Mouse (Mus musculus) limb, embryonic 14.5 days (tissue): ENCODE measurements around the gene Slc36a1. TPM values are rescaled to one million over a fixed set of nuclear protein-coding genes. Genes with fewer than 3 reads are reported as not detected.

Source experiments
- ATAC-seq: fragments of 200-750 bp; cut with Nextera tagmentation; 2 replicates; pipeline ENCODE4 v1.8.0; 2017; ENCODE audit warnings: low read depth, moderate number of reproducible peaks, moderate TSS enrichment; ENCODE audit not compliant: low FRiP score
- DNase-seq: peaks from one replicate; pipeline ENCODE4 v3.0.0-alpha.2; 2015; ENCODE audit warnings: low spot score
- H3K27ac ChIP-seq: fragments of 300-500 bp; sonication (generic); replicated peaks from 2 replicates; pipeline ENCODE4 v1.5.1; 2014; ENCODE audit warnings: low read depth, mild to moderate bottlenecking, low read length, moderate library complexity, mixed read lengths
- H3K27me3 ChIP-seq: fragments of 300-500 bp; sonication (generic); 2 replicates; pipeline ENCODE4 v1.6.1; 2014; ENCODE audit warnings: low read length, mixed read lengths; ENCODE audit not compliant: control insufficient read depth, insufficient read depth
- H3K36me3 ChIP-seq: fragments of 300-500 bp; sonication (generic); 2 replicates; pipeline ENCODE4 v1.6.1; 2014; ENCODE audit warnings: mild to moderate bottlenecking, low read length, moderate library complexity, mixed read lengths; ENCODE audit not compliant: control insufficient read depth, insufficient read depth
- H3K4me1 ChIP-seq: fragments of 300-500 bp; sonication (generic); 2 replicates; pipeline ENCODE4 v1.6.1; 2014; ENCODE audit warnings: antibody characterized with exemption, low read length, mixed read lengths; ENCODE audit not compliant: control insufficient read depth, insufficient read depth
- H3K4me2 ChIP-seq: fragments of 300-500 bp; sonication (generic); replicated peaks from 2 replicates; pipeline ENCODE4 v1.6.1; 2014; ENCODE audit warnings: low read depth, mild to moderate bottlenecking, low read length, moderate library complexity; ENCODE audit not compliant: severe bottlenecking
- H3K4me3 ChIP-seq: fragments of 300-500 bp; sonication (generic); replicated peaks from 2 replicates; pipeline ENCODE4 v1.5.1; 2014; ENCODE audit warnings: low read length
- H3K9ac ChIP-seq: fragments of 300-500 bp; sonication (generic); 2 replicates; pipeline ENCODE4 v1.6.1; 2014; ENCODE audit warnings: mild to moderate bottlenecking, low read depth, low read length, moderate library complexity; ENCODE audit not compliant: severe bottlenecking
- H3K9me3 ChIP-seq: fragments of 300-500 bp; sonication (generic); 2 replicates; pipeline ENCODE4 v1.6.1; 2016; ENCODE audit warnings: low read length; ENCODE audit not compliant: control insufficient read depth
- POLR2A ChIP-seq: fragments of 200-500 bp; IDR thresholded peaks from 2 replicates; pipeline ENCODE4 v1.8.0; 2012; ENCODE audit warnings: inconsistent platforms, mild to moderate bottlenecking, moderate library complexity, borderline replicate concordance; ENCODE audit not compliant: insufficient read depth, insufficient read length; ENCODE audit errors: extremely low read depth
- WGBS: fragments of 180-500 bp; shearing (Covaris S2); extraction: QIAGEN DNeasy Blood & Tissue Kit; methylation state at CpG from one replicate; pipeline ENCODE4 v1.1.7; 2014; 5-methylcytosine and 5-hydroxymethylcytosine counted together
- polyA plus RNA-seq, 2 experiments: library from polyadenylated mRNA; depleted of rRNA in 1 of 2; stranded (reverse) in 1 of 2; unstranded in 1 of 2; fragments of >200 nt; fragmentation: Nextera tagmentation in 1 of 2; extraction: Ambion mirVana in 1 of 2; gene quantifications; 2 replicates each; pipeline versions ENCODE4 v1.2.1 to v1.2.3; 2012 to 2014

Gene Slc36a1
- polyA plus RNA-seq, 2 experiments: 2.1 to 15.9 TPM

- DNase-seq: no peak
- whole genome bisulfite sequencing: 57% methylated on average over 2 of the region's 2 CpGs
Observed at GRCm38 (mm10) chr11:55265647-55266046, 61.5 kb downstream of the Slc36a1 start.

GRCm38 (mm10) chr11:55268580-55268979, 64.4 kb downstream of the Slc36a1 start:
- 85% methylated on average over 6 of the region's 6 CpGs for WGBS
- Histone ChIP-seq H3K4me1 (no peaks in the 10 kb centered on the region), H3K9me3 (no peaks in the 10 kb centered on the region), H3K9ac (no peak overlapping the region), H3K4me2 (no peak overlapping the region), H3K36me3 (no peaks in the 10 kb centered on the region), H3K4me3 (no peak overlapping the region), H3K27me3 (no peaks in the 10 kb centered on the region), H3K27ac (no peak overlapping the region)
- DNase-seq (no peak), ATAC-seq (no peak)
- no peak for TF ChIP-seq POLR2A

More at GRCm38 (mm10) chr11:55265647-55266046, 61.5 kb downstream of the Slc36a1 start:
- Histone ChIP-seq H3K27ac (no peak overlapping the region), H3K27me3 (no peaks in the 10 kb centered on the region), H3K4me2 (no peak overlapping the region), H3K9ac (no peak overlapping the region), H3K36me3 (no peaks in the 10 kb centered on the region), H3K9me3 (no peaks in the 10 kb centered on the region), H3K4me3 (no peak overlapping the region), H3K4me1 (no peaks in the 10 kb centered on the region)
- no peak for ATAC-seq
- TF ChIP-seq POLR2A: no peak

GRCm38 (mm10) chr11:55274756-55275155, 70.6 kb downstream of the Slc36a1 start:
- no peaks in the 10 kb centered on the region for H3K36me3 ChIP-seq
- DNase-seq (no peak), ATAC-seq (no peak)
- no peak overlapping the region for H3K27ac ChIP-seq
- H3K9me3 ChIP-seq: no peaks in the 10 kb centered on the region
- WGBS: 83% methylated on average over 6 of the region's 6 CpGs
- no peak for TF ChIP-seq POLR2A
- no peak overlapping the region for H3K4me2 ChIP-seq
- no peak overlapping the region for H3K9ac ChIP-seq
- H3K27me3 ChIP-seq: no peaks in the 10 kb centered on the region
- H3K4me3 ChIP-seq: no peak overlapping the region
- H3K4me1 ChIP-seq: no peaks in the 10 kb centered on the region

Other genes starting within 250 kb of the Slc36a1 start
- gene Tnip1, start 241.4 kb upstream of the Slc36a1 start, polyA plus RNA-seq (2012; rRNA removed): 21.6 and 24.8 TPM in 2 replicates
- gene Tnip1, start 241.4 kb upstream of the Slc36a1 start, polyA plus RNA-seq (2014; fragmentation: Nextera tagmentation; extraction: Ambion mirVana): 20.0 and 20.6 TPM in 2 replicates
- gene Anxa6, start 170.9 kb upstream of the Slc36a1 start, polyA plus RNA-seq (2012; rRNA removed): 272 and 281 TPM in 2 replicates
- gene Anxa6, start 170.9 kb upstream of the Slc36a1 start, polyA plus RNA-seq (2014; fragmentation: Nextera tagmentation; extraction: Ambion mirVana): 390 and 395 TPM in 2 replicates
- 1.2 and 1.6 TPM in 2 replicates for gene Ccdc69, start 126.2 kb upstream of the Slc36a1 start, polyA plus RNA-seq (2012; rRNA removed)
- gene Ccdc69, start 126.2 kb upstream of the Slc36a1 start, polyA plus RNA-seq (2014; fragmentation: Nextera tagmentation; extraction: Ambion mirVana): 1.1 and 1.3 TPM in 2 replicates
- gene Gm2a, start 106.2 kb upstream of the Slc36a1 start, polyA plus RNA-seq (2012; rRNA removed): 12.2 and 14.6 TPM in 2 replicates
- gene Gm2a, start 106.2 kb upstream of the Slc36a1 start, polyA plus RNA-seq (2014; fragmentation: Nextera tagmentation; extraction: Ambion mirVana): 34.6 and 37.8 TPM in 2 replicates
- not detected in 2 replicates for gene Slc36a3, start 52.6 kb upstream of the Slc36a1 start, polyA plus RNA-seq (2012; rRNA removed)
- not detected in 2 replicates for gene Slc36a3, start 52.6 kb upstream of the Slc36a1 start, polyA plus RNA-seq (2014; fragmentation: Nextera tagmentation; extraction: Ambion mirVana)
- gene Slc36a2, start 19.3 kb upstream of the Slc36a1 start, polyA plus RNA-seq (2012; rRNA removed): 1.7 and 2.3 TPM in 2 replicates
- 1.4 and 2.2 TPM in 2 replicates for gene Slc36a2, start 19.3 kb upstream of the Slc36a1 start, polyA plus RNA-seq (2014; fragmentation: Nextera tagmentation; extraction: Ambion mirVana)
- gene Fat2, start 132.2 kb downstream of the Slc36a1 start, polyA plus RNA-seq (2012; rRNA removed): 1.3 TPM in 2 replicates
- 1.1 and 1.4 TPM in 2 replicates for gene Fat2, start 132.2 kb downstream of the Slc36a1 start, polyA plus RNA-seq (2014; fragmentation: Nextera tagmentation; extraction: Ambion mirVana)
- 1,741 and 2,064 TPM in 2 replicates for gene Sparc, start 218.8 kb downstream of the Slc36a1 start, polyA plus RNA-seq (2012; rRNA removed)
- gene Sparc, start 218.8 kb downstream of the Slc36a1 start, polyA plus RNA-seq (2014; fragmentation: Nextera tagmentation; extraction: Ambion mirVana): 2,065 and 2,257 TPM in 2 replicates